Mouse (Mus musculus): Measurements from ENCODE around the gene Pax7.
A peak's percentile ranks its signal among the peaks of the same experiment; 100 is the strongest.

Gene Pax7

GRCm38 (mm10) chr4:139833036-139833634, at the start of gene Pax7:
Pax7 (minus strand) TSS chr4:139833528.
- DNase-seq: no peak

- DNase-seq: no peak
Observed at GRCm38 (mm10) chr4:139881796-139882195, 48.5 kb upstream of the Pax7 start.

- DNase-seq: no peak
Observed at GRCm38 (mm10) chr4:139879324-139879723, 46.0 kb upstream of the Pax7 start.

GRCm38 (mm10) chr4:139878443-139878842, 45.1 kb upstream of the Pax7 start:
- DNase-seq: no peak

GRCm38 (mm10) chr4:139877269-139877668, 43.9 kb upstream of the Pax7 start:
- DNase-seq: peak; percentile 51 to 70

GRCm38 (mm10) chr4:139872595-139872994, 39.3 kb upstream of the Pax7 start:
- DNase-seq: peak; percentile 29 to 40

- no peak for DNase-seq
Observed at GRCm38 (mm10) chr4:139871699-139872098, 38.4 kb upstream of the Pax7 start.

- no peak for DNase-seq
Observed at GRCm38 (mm10) chr4:139863218-139863617, 29.9 kb upstream of the Pax7 start.

GRCm38 (mm10) chr4:139858635-139859176, 25.4 kb upstream of the Pax7 start:
- peak; percentile 74 to 87 for DNase-seq

- no peak for DNase-seq
Observed at GRCm38 (mm10) chr4:139852219-139853035, 19.1 kb upstream of the Pax7 start.

GRCm38 (mm10) chr4:139851387-139851786, 18.1 kb upstream of the Pax7 start:
- no peak for DNase-seq

GRCm38 (mm10) chr4:139850547-139851170, 17.3 kb upstream of the Pax7 start:
- DNase-seq: no peak

GRCm38 (mm10) chr4:139843456-139843855, 10.1 kb upstream of the Pax7 start:
- DNase-seq: no peak

- DNase-seq: no peak
Observed at GRCm38 (mm10) chr4:139842919-139843318, 9.6 kb upstream of the Pax7 start.

- no peak for DNase-seq
Observed at GRCm38 (mm10) chr4:139840939-139841500, 7.7 kb upstream of the Pax7 start.

- no peak for DNase-seq
Observed at GRCm38 (mm10) chr4:139840442-139840841, 7.1 kb upstream of the Pax7 start.

- no peak for DNase-seq
Observed at GRCm38 (mm10) chr4:139836681-139837080, 3.4 kb upstream of the Pax7 start.

- no peak for DNase-seq
Observed at GRCm38 (mm10) chr4:139836196-139836595, 2.9 kb upstream of the Pax7 start.

GRCm38 (mm10) chr4:139833817-139834401, 581 bp upstream of the Pax7 start:
- DNase-seq: no peak

- no peak for DNase-seq
Observed at GRCm38 (mm10) chr4:139832281-139833035, 870 bp downstream of the Pax7 start.

- DNase-seq: peak; percentile 31 to 63
Observed at GRCm38 (mm10) chr4:139831501-139832230, 1.7 kb downstream of the Pax7 start.

All from lung, postnatal 4 days (tissue).